In genomic region chr14:25135371-25135770, GRCm38 (mm10) we compare ENCODE assay signal across 16 mouse cellular contexts.
DNase-seq lines count a peak whose midpoint lies in the region; ATAC-seq and TF ChIP-seq lines count a peak whose summit lies in the region.
"Had no signal": no experiment of that assay in that cellular context is flagged by ENCODE, and none has a peak within 500 bp of the region (broad histone marks: within the 10 kb centered on the region; RNA-seq: fewer than 3 reads in every experiment).

No protein-coding gene starts in this region.

- no peak overlapping the region for H3K9ac ChIP-seq in forebrain, embryonic 14.5 days (ENCODE audit: low read length)
- H3K9ac ChIP-seq: liver, embryonic 15.5 days had no signal

- no peak overlapping the region for H3K4me2 ChIP-seq in forebrain, embryonic 14.5 days (ENCODE audit: low read length)
- H3K4me2 ChIP-seq: liver, embryonic 15.5 days had no signal

- H3K27ac ChIP-seq in forebrain, embryonic 14.5 days (ENCODE audit: low read depth, low read length) = no peak overlapping the region
- no peak overlapping the region for H3K27ac ChIP-seq in forebrain, embryonic 10.5 days
- peak overlapping the region; percentile 53 for H3K27ac ChIP-seq in left cerebral cortex, adult 2 months
- H3K27ac ChIP-seq: liver, embryonic 15.5 days had no signal

- ATAC-seq in forebrain, embryonic 14.5 days = 0 out of 2 replicates have a peak, but pooled peaks have one; percentile 26

- peak; percentile 68 for DNase-seq in forebrain, embryonic 14.5 days (ENCODE audit: low spot score)
- DNase-seq in forebrain, embryonic 10.5 days (ENCODE audit: extremely low spot score, low spot score) = no peak
- DNase-seq in left cerebral cortex, adult 2 months (ENCODE audit: extremely low spot score in 1 of 2, low spot score in 2 of 2) = no peak
- no peak for DNase-seq in left cerebral cortex, adult 18-20 months (ENCODE audit: low spot score in 2 of 2)
- DNase-seq in right cerebral cortex, adult 18-20 months = peak; percentile 41
- no peak for DNase-seq in right cerebral cortex, adult 2 months (ENCODE audit: low spot score in 2 of 2)
- no peak for DNase-seq in heart, postnatal 14 days
- no peak for DNase-seq in embryo, embryonic 10.5 days (ENCODE audit: low spot score)
- DNase-seq: cerebellum, adult 18-20 months; gastrocnemius, postnatal 10 days; kidney, adult 2 months; kidney, postnatal 4 days; thymus, postnatal 25 days had no signal

- peaks cover 16% of the 10 kb centered on the region for H3K4me1 ChIP-seq in forebrain, embryonic 14.5 days (ENCODE audit: control insufficient read depth, insufficient read depth, low read length)
- H3K4me1 ChIP-seq in forebrain, embryonic 10.5 days = peaks cover 14% of the 10 kb centered on the region; the same call in 1 of the 2 replicates
- H3K4me1 ChIP-seq: liver, embryonic 15.5 days; megakaryocyte, embryonic 14.5 days had no signal

- intact Hi-C loops in left cerebral cortex, adult 2 months (cut with DNase I) = loop anchor here (5.0 to 10.0 kb wide), 2 partner anchors 52 to 361 kb away; no protein-coding TSS in a partner anchor
- intact Hi-C loops in heart, postnatal 14 days (cut with DNase I) = no loop called here

- no peaks in the 10 kb centered on the region for H3K36me3 ChIP-seq in forebrain, embryonic 14.5 days (ENCODE audit: control insufficient read depth, insufficient read depth, low read length)
- no peaks in the 10 kb centered on the region for H3K36me3 ChIP-seq in forebrain, embryonic 10.5 days (replicated peaks)
- H3K36me3 ChIP-seq: liver, embryonic 15.5 days had no signal

- no peaks in the 10 kb centered on the region for H3K27me3 ChIP-seq in forebrain, embryonic 14.5 days (replicated peaks; ENCODE audit: control insufficient read depth, insufficient read depth, low read length)
- H3K27me3 ChIP-seq in forebrain, embryonic 10.5 days (ENCODE audit: poor library complexity, severe bottlenecking) = peaks cover 18% of the 10 kb centered on the region; the same call in 1 of the 2 replicates
- H3K27me3 ChIP-seq: liver, embryonic 15.5 days had no signal

- H3K9me3 ChIP-seq in forebrain, embryonic 14.5 days (replicated peaks; ENCODE audit: control insufficient read depth, low read length) = no peaks in the 10 kb centered on the region
- H3K9me3 ChIP-seq in forebrain, embryonic 10.5 days = peaks cover 4% of the 10 kb centered on the region; the same call in 1 of the 2 replicates
- H3K9me3 ChIP-seq: liver, embryonic 15.5 days had no signal

- no peak for TF ChIP-seq CTCF in left cerebral cortex, adult 2 months (IDR thresholded peaks at IDR 0.05)

- WGBS in forebrain, embryonic 14.5 days = 29% methylated on average over 3 of the region's 3 CpGs
- WGBS in forebrain, embryonic 10.5 days = 96% methylated on average over 3 of the region's 3 CpGs

- H3K4me3 ChIP-seq in forebrain, embryonic 14.5 days (ENCODE audit: low read depth, low read length) = no peak overlapping the region
- no peak overlapping the region for H3K4me3 ChIP-seq in forebrain, embryonic 10.5 days
- no peak overlapping the region for H3K4me3 ChIP-seq in left cerebral cortex, adult 2 months
- H3K4me3 ChIP-seq: erythroblast, embryonic 14.5 days; liver, embryonic 15.5 days; megakaryocyte, embryonic 14.5 days had no signal

Comparison
In these comparisons a context has a peak if more than half of its experiments do, and no peak if none do; other contexts are left out.
1. DNase-seq: peak in forebrain, embryonic 14.5 days (single experiment) and right cerebral cortex, adult 18-20 months (single experiment); none in forebrain, embryonic 10.5 days (single experiment), left cerebral cortex, adult 2 months (0 of 2), left cerebral cortex, adult 18-20 months (0 of 2), right cerebral cortex, adult 2 months (0 of 2), heart, postnatal 14 days (0 of 2) and embryo, embryonic 10.5 days (single experiment).